Mouse (Mus musculus) thymus, postnatal 14 days (tissue): ENCODE results near the gene Apol10a.
"Not testable (repeated sequence)": the region's sequence is repeated elsewhere in the genome, so short reads cannot be mapped to it uniquely, and the experiment has no call there.

Source experiments
- DNase-seq: peaks from one replicate; pipeline ENCODE4 v3.0.0; 2021

Apol10a gene

DNA sequence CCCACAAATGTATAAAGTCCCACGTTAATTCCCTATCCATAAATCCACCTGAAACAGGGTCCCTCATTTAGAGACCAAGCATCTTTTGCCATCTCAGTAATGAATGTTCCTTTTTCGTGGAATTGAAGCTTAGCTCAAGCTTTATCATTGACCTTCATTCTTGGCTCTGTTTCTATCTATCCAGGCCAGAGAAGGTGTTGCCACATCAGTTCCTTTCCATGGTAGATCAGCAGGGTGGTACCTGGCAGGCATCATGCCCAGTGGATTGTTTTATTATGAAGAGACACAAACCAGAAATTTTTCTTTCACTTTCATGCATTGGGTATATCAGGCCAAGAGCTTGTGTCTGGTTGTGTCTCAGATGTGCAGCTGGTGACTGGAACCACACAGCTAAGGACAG lies at the start of gene Apol10a:
Apol10a (plus strand) TSS at position 355 of the 400 bp plus-strand sequence.
- DNase-seq = not testable (repeated sequence)

DNA sequence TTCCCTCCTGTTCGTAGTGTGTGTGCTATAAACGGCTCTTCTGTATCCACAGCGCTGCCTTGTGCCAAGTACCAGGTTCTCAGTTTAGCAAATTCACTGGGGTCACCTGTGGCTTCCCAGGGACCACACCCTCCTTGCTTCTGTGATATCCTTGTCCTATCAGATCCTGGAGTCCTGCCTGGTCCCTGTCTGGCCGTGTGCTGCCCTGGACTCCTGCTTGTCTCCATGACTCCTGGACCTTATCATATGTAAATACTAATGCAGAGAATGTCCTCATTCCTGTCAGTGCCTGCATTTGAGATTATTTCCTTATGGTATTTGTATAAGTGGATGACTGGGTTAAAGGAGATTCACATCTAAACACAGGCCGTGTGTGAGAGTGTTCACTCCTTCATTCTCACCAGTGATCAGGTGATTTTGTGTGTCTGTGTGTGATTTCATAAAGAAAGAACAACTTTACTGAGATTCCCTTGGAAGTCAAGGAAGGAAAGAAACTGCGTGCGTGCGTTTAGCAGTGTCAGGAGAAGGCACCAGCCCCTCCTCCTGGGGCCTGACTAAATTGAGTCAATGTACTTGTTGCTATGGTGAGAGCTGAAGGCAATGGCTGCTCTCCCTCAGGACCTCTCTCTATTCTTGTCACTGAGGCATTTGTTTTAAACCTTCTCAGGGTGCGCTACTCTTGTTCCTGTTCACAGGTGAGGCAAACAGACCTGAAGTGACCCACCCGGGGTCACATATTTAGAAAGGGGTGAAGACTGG lies 48.0 kb upstream of the Apol10a start:
- DNase-seq = not testable (repeated sequence)

DNA sequence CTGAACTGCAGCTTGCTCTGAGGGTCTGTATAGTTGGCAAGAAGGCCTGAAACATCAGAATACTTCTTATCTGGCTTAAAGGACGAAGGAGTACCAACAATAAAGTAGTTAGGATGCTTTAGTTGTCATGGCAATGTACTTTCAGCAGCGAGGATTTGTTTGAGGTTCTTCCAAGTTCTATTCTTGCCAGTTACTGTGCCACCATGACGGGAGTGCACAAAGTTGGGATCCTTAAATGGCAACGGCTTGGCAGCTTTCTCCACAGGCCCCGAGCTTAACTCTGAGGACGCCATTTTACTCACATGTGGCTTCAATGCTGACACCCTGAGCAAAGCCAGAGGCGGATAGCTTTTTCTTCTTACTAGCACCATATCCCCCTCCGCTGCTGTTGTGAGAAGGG lies 32.1 kb upstream of the Apol10a start:
- DNase-seq = not testable (repeated sequence)

DNA sequence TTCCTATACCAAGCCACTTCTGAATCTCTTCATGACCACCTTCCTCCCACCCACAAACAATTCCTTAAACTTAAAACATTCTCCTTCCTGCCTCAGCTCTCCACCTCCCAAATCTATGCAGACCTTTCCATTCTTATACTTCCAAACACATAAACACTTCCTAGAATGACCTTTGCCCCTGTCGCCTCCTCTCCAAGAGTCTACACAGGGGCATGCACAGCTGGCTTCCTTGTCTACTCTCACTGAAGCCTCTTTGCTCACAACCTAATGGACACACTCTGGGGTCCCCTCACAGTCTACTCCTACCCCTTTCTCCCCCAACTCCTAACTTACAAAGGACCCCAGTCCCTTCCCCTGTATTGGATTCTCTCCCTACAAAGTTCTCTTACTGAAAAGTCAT lies 31.2 kb upstream of the Apol10a start:
- not testable (repeated sequence) for DNase-seq

DNA sequence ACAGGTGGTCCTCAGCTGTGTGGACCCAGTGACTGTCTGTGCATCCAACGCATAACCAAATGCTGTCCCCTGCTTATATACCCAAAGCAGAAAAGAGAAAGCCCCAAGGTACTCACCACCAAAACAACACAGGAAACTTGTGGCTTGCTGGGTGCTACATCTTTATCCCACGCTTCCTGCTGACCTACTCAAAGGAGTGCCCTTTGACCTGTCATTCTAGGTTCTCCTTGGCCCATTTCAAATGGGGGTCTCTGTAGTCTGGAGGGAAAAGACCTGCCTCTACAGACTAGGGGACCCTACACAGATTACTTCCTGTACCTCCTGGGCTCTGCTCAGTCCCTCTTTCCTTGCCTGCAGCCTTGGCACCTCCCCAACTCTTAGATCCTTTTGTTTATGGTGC lies 29.5 kb upstream of the Apol10a start, which contains the start of gene Apol7b:
Apol7b (minus strand) TSS at position 101 of the 400 bp plus-strand sequence.
- not testable (repeated sequence) for DNase-seq

DNA sequence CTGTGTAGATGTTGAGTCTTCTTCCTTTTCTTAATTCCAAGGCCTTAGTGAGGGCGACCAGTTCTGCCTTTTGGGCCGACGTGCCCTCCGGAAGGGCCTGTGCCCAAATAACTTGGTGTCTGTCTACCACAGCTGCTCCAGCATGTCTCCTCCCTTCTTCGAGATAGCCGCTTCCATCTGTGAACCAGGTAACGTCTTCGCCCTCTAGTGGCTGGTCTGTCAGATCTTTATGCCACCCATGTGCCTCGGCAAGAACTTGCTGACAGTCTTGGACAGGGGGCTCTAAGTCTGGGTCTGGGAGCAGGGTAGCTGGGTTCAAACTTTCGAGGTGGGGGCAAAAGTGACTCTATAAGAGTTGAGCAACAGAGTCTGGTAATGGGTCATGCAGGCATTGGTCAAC lies 26.9 kb upstream of the Apol10a start:
- peak; percentile 37 for DNase-seq

DNA sequence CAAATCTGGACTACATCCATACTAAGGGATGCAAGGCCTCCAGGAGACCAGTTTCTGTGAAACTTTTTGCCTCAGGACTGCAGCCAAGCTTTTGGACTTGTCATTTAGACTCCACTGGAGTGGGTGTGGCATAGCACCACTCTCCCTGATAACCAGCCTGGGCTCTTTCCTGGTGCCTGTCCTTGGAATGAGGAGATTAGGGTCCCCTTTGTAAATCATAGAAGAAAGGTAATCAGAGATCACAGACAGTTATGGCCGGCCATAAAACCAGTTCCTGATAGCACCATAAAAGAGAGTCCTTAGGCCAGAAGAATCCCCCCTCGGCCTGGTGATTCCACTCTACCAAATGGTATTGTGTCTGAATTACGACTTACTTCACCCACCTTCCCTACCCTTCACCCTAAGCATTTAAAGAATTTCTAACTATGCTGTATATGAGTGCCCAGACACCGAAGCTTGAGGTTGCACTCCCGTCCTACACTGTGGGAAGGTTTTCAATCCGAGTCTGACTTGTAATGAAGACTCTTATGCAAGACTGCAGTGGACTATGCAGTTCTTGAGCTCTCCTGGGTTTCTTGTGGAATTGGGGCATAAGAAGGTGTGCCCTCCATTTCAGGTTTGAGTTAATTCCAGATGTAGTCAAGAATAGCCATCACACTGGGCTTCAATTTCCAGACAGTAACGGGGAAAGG lies 2.0 kb upstream of the Apol10a start:
- not testable (repeated sequence) for DNase-seq

DNA sequence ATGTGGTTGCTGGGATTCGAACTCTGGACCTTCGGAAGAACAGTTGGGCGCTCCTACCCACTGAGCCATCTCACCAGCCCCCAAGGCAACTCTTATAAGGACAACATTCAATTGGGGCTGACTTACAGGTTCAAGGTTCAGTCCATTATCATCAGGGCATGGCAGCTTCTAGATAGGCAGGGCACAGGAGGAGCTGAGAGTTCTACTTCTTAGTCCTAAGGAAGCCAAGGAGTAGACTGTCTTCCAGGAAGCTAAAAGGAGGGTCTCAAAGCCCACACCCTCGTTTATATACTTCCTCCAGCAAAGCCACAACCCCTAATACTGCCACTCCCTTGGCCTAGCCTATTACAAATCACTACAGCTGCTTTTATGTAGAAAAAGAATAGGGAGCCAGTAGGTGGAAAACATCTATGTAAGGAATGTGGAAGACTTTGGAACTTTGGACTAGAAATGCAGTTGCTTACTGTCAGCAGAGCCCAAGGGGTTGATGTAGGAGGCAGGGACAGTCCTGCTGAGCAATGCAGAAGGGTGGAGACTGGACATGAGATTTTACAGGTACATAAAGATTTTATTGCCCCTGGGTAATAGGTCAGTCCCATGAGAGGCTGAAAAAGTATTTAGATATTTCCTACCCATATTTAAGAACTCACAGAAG lies 5.4 kb downstream of the Apol10a start:
- no peak for DNase-seq

DNA sequence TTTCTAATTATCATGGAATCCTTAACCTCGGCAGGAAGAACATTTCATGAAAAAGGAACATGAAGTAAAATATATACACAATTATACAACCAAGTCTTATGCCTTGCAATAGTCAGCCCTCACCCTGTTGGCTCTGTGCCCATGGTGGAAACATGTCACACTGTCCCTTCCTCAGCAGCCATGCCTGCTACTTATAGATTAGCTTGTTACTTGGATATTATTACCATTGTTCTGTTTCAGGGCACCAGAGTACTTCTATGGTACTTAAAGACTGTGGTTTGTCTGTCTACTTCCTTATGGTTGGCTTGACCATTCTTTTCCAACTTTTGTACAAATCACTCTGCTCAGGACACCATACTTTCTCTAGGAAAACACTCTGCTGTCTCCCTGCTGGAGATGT lies 16.3 kb downstream of the Apol10a start:
- not testable (repeated sequence) for DNase-seq

DNA sequence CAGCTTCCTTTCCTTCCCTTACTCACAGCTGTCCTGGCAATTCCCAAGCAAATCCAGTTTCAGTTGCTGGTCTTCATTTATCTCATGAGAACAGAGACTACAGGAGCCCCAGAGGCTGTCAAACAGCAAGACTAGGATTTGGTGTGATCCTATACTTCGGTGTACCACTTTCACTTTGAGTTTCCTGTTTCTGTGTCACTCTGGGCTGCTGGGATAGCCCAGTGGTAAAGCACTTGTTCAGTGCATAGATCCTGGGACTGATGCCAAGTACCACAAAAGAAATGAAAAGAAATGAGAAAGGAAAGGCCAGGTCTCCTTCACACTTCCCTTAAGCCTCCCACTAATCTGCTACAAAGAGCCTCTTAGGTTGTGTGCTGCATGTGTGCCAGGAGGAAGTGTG lies 17.8 kb downstream of the Apol10a start:
- not testable (repeated sequence) for DNase-seq

DNA sequence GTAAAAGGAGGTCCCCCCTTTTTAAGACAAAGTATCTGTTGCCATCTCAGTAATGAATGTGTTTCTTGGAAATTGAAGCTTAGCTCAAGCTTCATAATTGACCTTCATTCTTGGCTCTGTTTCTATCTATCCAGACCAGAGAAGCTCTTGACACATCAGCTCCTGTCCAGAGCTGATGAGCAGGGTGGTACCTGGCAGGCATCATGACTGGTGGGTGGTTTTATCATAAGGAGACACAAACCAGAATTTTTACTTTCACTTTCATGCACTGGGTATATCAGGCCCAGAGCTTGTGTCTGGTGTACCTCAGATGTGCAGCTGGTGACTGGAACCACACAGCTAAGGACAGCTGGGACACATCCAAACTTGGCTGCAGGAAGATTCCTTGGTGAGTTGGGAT lies 31.1 kb downstream of the Apol10a start, which contains the start of gene Apol11a:
Apol11a (plus strand) TSS at position 306 of the 400 bp plus-strand sequence.
- DNase-seq = not testable (repeated sequence)

DNA sequence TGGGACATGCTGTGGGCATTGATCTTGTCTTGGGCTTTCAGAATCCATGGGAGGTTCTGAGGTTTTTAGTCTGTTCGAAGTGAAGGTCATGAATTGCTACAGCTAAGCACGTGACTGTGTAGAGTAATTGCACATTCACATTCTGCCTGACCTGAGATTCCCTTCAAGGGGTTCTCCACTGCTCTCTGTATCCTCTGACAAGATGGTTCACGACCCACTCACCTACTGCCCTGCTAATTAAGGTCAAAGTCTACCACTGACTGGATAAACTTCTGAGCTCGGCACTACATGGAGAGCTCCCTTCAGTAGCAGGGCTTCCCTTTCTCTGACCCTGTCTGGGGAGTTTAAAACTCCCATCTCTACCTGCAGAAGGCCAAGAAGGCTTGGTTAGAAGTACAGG lies 43.7 kb downstream of the Apol10a start:
- not testable (repeated sequence) for DNase-seq

DNA sequence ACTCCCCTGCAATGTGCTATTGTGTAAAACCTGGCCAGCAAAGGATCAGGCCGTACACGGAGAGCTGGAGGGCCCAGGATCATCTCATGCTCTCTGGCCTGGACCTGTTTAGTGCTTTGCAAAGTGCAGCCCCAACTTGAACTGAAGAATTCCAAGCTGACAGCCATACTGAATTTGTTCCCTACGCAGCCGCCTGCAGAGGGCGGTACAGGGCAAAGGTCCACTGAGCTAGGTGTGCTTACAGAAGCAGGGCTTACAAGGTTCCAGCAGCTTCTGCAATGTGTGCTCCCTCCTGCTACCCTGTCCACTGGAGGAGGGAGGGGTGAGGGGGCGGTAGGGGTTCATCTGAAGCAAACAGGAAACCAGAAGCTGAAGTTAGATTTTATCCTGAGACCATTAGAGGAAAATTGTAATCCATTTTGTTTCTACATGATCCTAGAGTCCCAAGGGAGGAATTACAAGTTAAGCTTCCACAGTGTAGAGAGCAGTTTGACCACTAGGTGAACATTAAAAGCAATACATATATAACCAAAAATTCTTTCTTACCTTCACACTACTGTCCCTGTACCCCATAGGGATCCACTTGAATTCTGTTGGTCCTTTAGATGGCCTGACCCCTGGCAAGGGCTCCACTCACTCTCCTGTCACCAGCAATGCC lies 46.5 kb downstream of the Apol10a start:
- peak; percentile 61 for DNase-seq

DNA sequence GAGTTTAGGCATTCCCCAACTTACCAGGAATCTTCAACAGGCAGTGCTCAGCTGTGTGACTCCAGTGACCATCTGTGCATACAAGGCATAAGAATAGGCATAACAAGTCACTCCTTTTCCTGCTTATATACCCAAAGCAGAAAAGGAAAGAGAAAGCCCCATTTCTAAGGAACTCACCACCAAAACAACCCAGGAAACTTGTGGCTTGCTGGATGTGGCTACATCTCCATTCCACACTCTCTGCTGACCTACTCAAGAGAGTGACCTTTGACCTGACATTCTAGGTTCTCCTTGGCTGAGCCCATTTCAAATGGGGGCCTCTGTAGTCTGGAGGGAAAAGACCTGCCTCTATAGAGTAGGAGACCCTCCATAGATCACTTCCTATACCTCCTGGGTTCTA lies 56.4 kb downstream of the Apol10a start, which contains the start of gene Apol7c:
Apol7c (minus strand) TSS at position 101 of the 400 bp plus-strand sequence.
- DNase-seq = no peak

DNA sequence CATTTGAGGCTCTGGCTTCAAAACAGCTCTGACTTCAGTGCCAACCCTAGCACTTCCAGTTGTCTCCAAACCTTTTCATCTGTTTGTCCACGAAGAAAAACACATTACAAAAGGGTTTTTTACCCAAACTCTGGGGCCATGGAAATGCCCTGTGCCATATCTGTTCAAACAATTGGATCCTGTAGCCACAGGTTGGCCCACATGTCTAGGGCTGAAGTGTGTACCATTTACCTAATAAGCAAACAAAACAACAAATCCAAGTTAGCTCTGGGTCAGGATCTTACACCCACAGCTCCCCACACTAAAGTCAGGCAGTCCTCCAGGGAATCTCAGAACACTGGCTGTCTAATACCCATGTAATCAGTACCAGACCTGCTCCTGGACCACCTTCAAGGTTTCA lies 62.4 kb downstream of the Apol10a start:
- not testable (repeated sequence) for DNase-seq
